Mouse (Mus musculus): ENCODE measurements around the gene Rab31. TPM values are rescaled to one million over a fixed set of nuclear protein-coding genes. Genes with fewer than 3 reads are reported as not detected.

Rab31 gene
- polyA plus RNA-seq, 1 experiment = 48.9 TPM

DNA sequence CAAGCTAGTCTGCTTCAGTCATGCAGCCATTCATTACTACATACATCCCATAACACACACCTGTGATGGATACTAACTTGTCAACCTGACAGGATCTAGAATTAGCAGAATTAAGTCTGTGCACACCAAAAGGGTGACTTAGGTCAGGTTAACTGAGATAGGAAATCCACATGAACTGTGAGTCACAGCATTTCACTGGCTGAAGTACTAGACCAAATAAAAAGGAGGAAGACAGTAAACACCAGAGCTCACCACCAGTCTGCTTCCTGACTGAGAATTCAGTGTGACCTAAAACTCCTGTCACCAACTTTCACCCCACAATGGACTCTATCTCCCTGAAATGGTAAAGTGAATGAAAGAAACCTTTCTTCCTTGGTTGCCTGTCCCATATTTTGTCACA is 168.2 kb downstream of the Rab31 start:
- H3K4me1 ChIP-seq (ENCODE audit: control insufficient read depth, insufficient read depth, low read length) = peaks cover 33% of the 10 kb centered on the region
- DNase-seq = no peak
- no peak overlapping the region for H3K4me3 ChIP-seq (replicated peaks; ENCODE audit: extremely low read depth, low read depth, low read length)
- TF ChIP-seq POLR2A (IDR thresholded peaks at IDR 0.05; ENCODE audit: borderline replicate concordance, extremely low read depth, low read depth, low read length) = no peak
- TF ChIP-seq CTCF (IDR thresholded peaks at IDR 0.05; ENCODE audit: insufficient read depth, low read length) = no peak

Other genes with a start within 250 kb of the Rab31 start
- 0.65 and 1.6 TPM in 2 replicates for gene Tmem232, start 232.0 kb downstream of the Rab31 start, polyA plus RNA-seq (2012; rRNA removed)
- 40.3 and 68.3 TPM in 2 replicates for gene Vapa, start 159.2 kb downstream of the Rab31 start, polyA plus RNA-seq (2012; rRNA removed)
- 0.06 and 0.09 TPM in 2 replicates for gene Txndc2, start 130.6 kb downstream of the Rab31 start, polyA plus RNA-seq (2012; rRNA removed)
- gene Ppp4r1, start 9.8 kb upstream of the Rab31 start, polyA plus RNA-seq (2012; rRNA removed) = 34.7 and 45.5 TPM in 2 replicates
- 55.1 and 60.5 TPM in 2 replicates for gene Ralbp1, start 113.0 kb upstream of the Rab31 start, polyA plus RNA-seq (2012; rRNA removed)
- 85.2 and 92.5 TPM in 2 replicates for gene Twsg1, start 178.5 kb upstream of the Rab31 start, polyA plus RNA-seq (2012; rRNA removed)

Data from lung, adult 2 months (tissue).